In genomic region chr1:77437881-77438610, GRCm38 (mm10) we compare ENCODE assay signal across 24 mouse cellular contexts.
A peak's percentile ranks its signal among the peaks of the same experiment; 100 is the strongest.
DNase-seq lines count a peak whose midpoint lies in the region; ATAC-seq lines count a peak whose summit lies in the region.
"Had no signal": no experiment of that assay in that cellular context is flagged by ENCODE, and none has a peak within 500 bp of the region (broad histone marks: within the 10 kb centered on the region; RNA-seq: fewer than 3 reads in every experiment).

No protein-coding gene starts in this region.

- H3K4me2 ChIP-seq in embryonic facial prominence, embryonic 12.5 days (replicated peaks) = no peak overlapping the region
- H3K4me2 ChIP-seq in midbrain, embryonic 14.5 days (ENCODE audit: low read length) = no peak overlapping the region
- H3K4me2 ChIP-seq in midbrain, embryonic 11.5 days = no peak overlapping the region
- H3K4me2 ChIP-seq: embryonic facial prominence, embryonic 15.5 days; forebrain, embryonic 13.5 days; heart, embryonic 13.5 days; hindbrain, embryonic 15.5 days had no signal

- 70% methylated on average over 10 of the region's 10 CpGs for WGBS in embryonic facial prominence, embryonic 12.5 days
- WGBS in embryonic facial prominence, embryonic 10.5 days = 83% methylated on average over 10 of the region's 10 CpGs
- WGBS in midbrain, embryonic 14.5 days = 65% methylated on average over 10 of the region's 10 CpGs
- WGBS in midbrain, embryonic 11.5 days = 88% methylated on average over 10 of the region's 10 CpGs

- ATAC-seq in embryonic facial prominence, embryonic 12.5 days (ENCODE audit: insufficient number of reproducible peaks, insufficient read depth, low FRiP score, low TSS enrichment) = no peak
- ATAC-seq in midbrain, embryonic 14.5 days (ENCODE audit: low FRiP score, low TSS enrichment) = no peak
- no peak for ATAC-seq in midbrain, embryonic 11.5 days (ENCODE audit: low FRiP score)
- ATAC-seq: CD4-positive, CD25-positive, alpha-beta regulatory T cell, adult 4 months; forebrain, embryonic 13.5 days; inflammation-experienced regulatory T-cells, adult 6 months; intestine, postnatal 0 days had no signal

- H3K9ac ChIP-seq in embryonic facial prominence, embryonic 12.5 days = no peak overlapping the region
- H3K9ac ChIP-seq in midbrain, embryonic 14.5 days (replicated peaks; ENCODE audit: low read length) = no peak overlapping the region
- H3K9ac ChIP-seq in midbrain, embryonic 11.5 days (ENCODE audit: low read length) = no peak overlapping the region
- H3K9ac ChIP-seq: embryonic facial prominence, embryonic 15.5 days; forebrain, embryonic 13.5 days; heart, embryonic 13.5 days; hindbrain, embryonic 15.5 days had no signal

- H3K9me3 ChIP-seq in embryonic facial prominence, embryonic 12.5 days = no peaks in the 10 kb centered on the region
- H3K9me3 ChIP-seq in embryonic facial prominence, embryonic 10.5 days = no peaks in the 10 kb centered on the region
- no peaks in the 10 kb centered on the region for H3K9me3 ChIP-seq in midbrain, embryonic 14.5 days (ENCODE audit: control insufficient read depth, low read length)
- no peaks in the 10 kb centered on the region for H3K9me3 ChIP-seq in midbrain, embryonic 11.5 days (ENCODE audit: control insufficient read depth, low read length)
- H3K9me3 ChIP-seq: embryonic facial prominence, embryonic 15.5 days; forebrain, embryonic 13.5 days; heart, embryonic 13.5 days; hindbrain, embryonic 15.5 days had no signal

- H3K36me3 ChIP-seq in embryonic facial prominence, embryonic 12.5 days = peaks cover 2% of the 10 kb centered on the region; the same call in 1 of the 2 replicates
- H3K36me3 ChIP-seq in embryonic facial prominence, embryonic 10.5 days (replicated peaks) = peaks cover 44% of the 10 kb centered on the region
- H3K36me3 ChIP-seq in midbrain, embryonic 14.5 days (ENCODE audit: control insufficient read depth, insufficient read depth, low read length) = peaks cover 4% of the 10 kb centered on the region; the same call in 1 of the 2 replicates
- H3K36me3 ChIP-seq in midbrain, embryonic 11.5 days (ENCODE audit: control insufficient read depth, insufficient read depth, low read length) = peaks cover 2% of the 10 kb centered on the region; the same call in 1 of the 2 replicates
- H3K36me3 ChIP-seq: G1E; heart, embryonic 13.5 days; hindbrain, embryonic 15.5 days had no signal

- intact Hi-C loops in heart, postnatal 25 days (cut with DNase I) = no loop called here

- H3K4me1 ChIP-seq in embryonic facial prominence, embryonic 12.5 days = peaks cover 11% of the 10 kb centered on the region; the same call in 1 of the 2 replicates
- H3K4me1 ChIP-seq in embryonic facial prominence, embryonic 10.5 days = peaks cover 34% of the 10 kb centered on the region
- peaks cover 50% of the 10 kb centered on the region for H3K4me1 ChIP-seq in midbrain, embryonic 14.5 days (ENCODE audit: control insufficient read depth, insufficient read depth, low read length)
- peaks cover 17% of the 10 kb centered on the region for H3K4me1 ChIP-seq in midbrain, embryonic 11.5 days (ENCODE audit: control insufficient read depth, insufficient read depth, low read length)
- H3K4me1 ChIP-seq: embryonic facial prominence, embryonic 15.5 days had no signal

- no peak for DNase-seq in embryonic facial prominence, embryonic 10.5 days (ENCODE audit: low spot score)
- peak; percentile 78 for DNase-seq in heart, adult 11 months
- DNase-seq in heart, postnatal 25 days (ENCODE audit: low spot score) = no peak
- peak; percentile 42 for DNase-seq in midbrain, embryonic 14.5 days
- no peak for DNase-seq in midbrain, embryonic 11.5 days (ENCODE audit: low spot score, missing footprints)
- DNase-seq in retina, postnatal 1 day = peak; percentile 72
- DNase-seq in ovary, postnatal 10 days (ENCODE audit: low spot score) = no peak
- DNase-seq: adrenal gland, postnatal 10 days; B cell, adult 2 months; cerebellum, adult 11-12 months; cerebellum, adult 9-10 months; cerebellum, postnatal 25 days; gastrocnemius, postnatal 14 days; heart, postnatal 4 days had no signal

- no peak overlapping the region for H3K4me3 ChIP-seq in embryonic facial prominence, embryonic 12.5 days
- no peak overlapping the region for H3K4me3 ChIP-seq in embryonic facial prominence, embryonic 10.5 days
- no peak overlapping the region for H3K4me3 ChIP-seq in midbrain, embryonic 14.5 days (replicated peaks; ENCODE audit: low read depth, low read length)
- no peak overlapping the region for H3K4me3 ChIP-seq in midbrain, embryonic 11.5 days (ENCODE audit: low read depth, low read length)
- H3K4me3 ChIP-seq: embryonic facial prominence, embryonic 15.5 days; erythroblast, embryonic 14.5 days; forebrain, embryonic 13.5 days; heart, embryonic 13.5 days; hindbrain, embryonic 15.5 days had no signal

- 0 out of 2 replicates have a peak overlapping the region, but pooled peaks have one; percentile 7 for H3K27ac ChIP-seq in embryonic facial prominence, embryonic 12.5 days
- no peak overlapping the region for H3K27ac ChIP-seq in embryonic facial prominence, embryonic 10.5 days (replicated peaks)
- H3K27ac ChIP-seq in midbrain, embryonic 14.5 days (replicated peaks; ENCODE audit: low read depth, low read length) = no peak overlapping the region
- H3K27ac ChIP-seq in midbrain, embryonic 11.5 days (ENCODE audit: low read depth, low read length) = no peak overlapping the region
- H3K27ac ChIP-seq: embryonic facial prominence, embryonic 15.5 days; forebrain, embryonic 13.5 days; heart, embryonic 13.5 days; hindbrain, embryonic 15.5 days had no signal

- H3K27me3 ChIP-seq in embryonic facial prominence, embryonic 12.5 days = no peaks in the 10 kb centered on the region
- 0 out of 2 replicates have a peak, but pooled peaks cover 4% of the 10 kb centered on the region for H3K27me3 ChIP-seq in embryonic facial prominence, embryonic 10.5 days (replicated peaks; ENCODE audit: low read depth, poor library complexity, severe bottlenecking)
- H3K27me3 ChIP-seq in midbrain, embryonic 14.5 days (ENCODE audit: control insufficient read depth, insufficient read depth, low read length) = no peaks in the 10 kb centered on the region
- H3K27me3 ChIP-seq in midbrain, embryonic 11.5 days (ENCODE audit: control insufficient read depth, insufficient read depth, low read length) = no peaks in the 10 kb centered on the region
- H3K27me3 ChIP-seq: embryonic facial prominence, embryonic 15.5 days; forebrain, embryonic 13.5 days; heart, embryonic 13.5 days; hindbrain, embryonic 15.5 days had no signal

Comparison
In these comparisons a context has a peak if more than half of its experiments do, and no peak if none do; other contexts are left out.
1. DNase-seq: peak in heart, adult 11 months (single experiment), midbrain, embryonic 14.5 days (single experiment) and retina, postnatal 1 day (single experiment); none in embryonic facial prominence, embryonic 10.5 days (single experiment), heart, postnatal 25 days (single experiment), midbrain, embryonic 11.5 days (single experiment) and ovary, postnatal 10 days (single experiment).